Mouse (Mus musculus) neutrophil, adult 5-6 weeks (primary cell): ENCODE results near the gene Tmprss13. TPM values are rescaled to one million over a fixed set of nuclear protein-coding genes. Genes with fewer than 3 reads are reported as not detected.

ENCODE experiments used
- ATAC-seq: fragments of 151-379, 151-347 bp; 2 replicates; pipeline ENCODE4 v1.8.0; 2017; ENCODE audit warnings: mild to moderate bottlenecking, moderate TSS enrichment; ENCODE audit not compliant: insufficient number of reproducible peaks, poor library complexity, low FRiP score, severe bottlenecking; ENCODE audit errors: extremely low read depth
- total RNA-seq: library from RNA; stranded (forward); fragments of 200-1000 nt; gene quantifications from 2 replicates; pipeline ENCODE4 v1.2.3, GENCODE M21; 2017

Gene Tmprss13
- 0.47 and 0.61 TPM in 2 replicates for total RNA-seq

- no peak for ATAC-seq
Observed at GRCm38 (mm10) chr9:45318855-45319254, at the start of gene Tmprss13. Tmprss13 (plus strand) TSS chr9:45319100.

GRCm38 (mm10) chr9:45272213-45272612 is 46.7 kb upstream of the Tmprss13 start:
- peak; percentile 11; the same call in 1 of the 2 replicates for ATAC-seq

- ATAC-seq, result peak; percentile 23; the same call in 1 of the 2 replicates
Observed at GRCm38 (mm10) chr9:45274218-45274617, 44.7 kb upstream of the Tmprss13 start.

GRCm38 (mm10) chr9:45274635-45275034 is 44.3 kb upstream of the Tmprss13 start:
- no peak for ATAC-seq

GRCm38 (mm10) chr9:45280059-45280458 is 38.8 kb upstream of the Tmprss13 start:
- no peak for ATAC-seq

GRCm38 (mm10) chr9:45280891-45281290 is 38.0 kb upstream of the Tmprss13 start:
- no peak; the same call in 1 of the 2 replicates for ATAC-seq

- ATAC-seq, result no peak
Observed at GRCm38 (mm10) chr9:45282466-45282865, 36.4 kb upstream of the Tmprss13 start.

GRCm38 (mm10) chr9:45291481-45292168 is 27.3 kb upstream of the Tmprss13 start:
- ATAC-seq, result no peak

GRCm38 (mm10) chr9:45294210-45295011 is 24.5 kb upstream of the Tmprss13 start:
- peak; percentile 86 for ATAC-seq

GRCm38 (mm10) chr9:45299231-45300006 is 19.5 kb upstream of the Tmprss13 start:
- peak; percentile 46 for ATAC-seq

GRCm38 (mm10) chr9:45300422-45301104 is 18.3 kb upstream of the Tmprss13 start:
- peak; percentile 83 for ATAC-seq

- no peak for ATAC-seq
Observed at GRCm38 (mm10) chr9:45301771-45302170, 17.1 kb upstream of the Tmprss13 start.

GRCm38 (mm10) chr9:45306746-45307410 is 12.0 kb upstream of the Tmprss13 start:
- ATAC-seq, result no peak

- ATAC-seq, result no peak
Observed at GRCm38 (mm10) chr9:45308521-45308920, 10.4 kb upstream of the Tmprss13 start.

- no peak for ATAC-seq
Observed at GRCm38 (mm10) chr9:45311858-45312257, 7.0 kb upstream of the Tmprss13 start.

- no peak for ATAC-seq
Observed at GRCm38 (mm10) chr9:45313913-45314312, 5.0 kb upstream of the Tmprss13 start.

- no peak for ATAC-seq
Observed at GRCm38 (mm10) chr9:45317635-45318034, 1.3 kb upstream of the Tmprss13 start.

GRCm38 (mm10) chr9:45321465-45321864 is 2.6 kb downstream of the Tmprss13 start:
- ATAC-seq, result no peak
